Mouse (Mus musculus) left cerebral cortex, adult 9 months (tissue): ENCODE measurements around the gene Fgf16.

ENCODE experiments used
- DNase-seq, 2 experiments: peaks; one replicate each; pipeline ENCODE4 v3.0.0; 2022; ENCODE audit warnings: low spot score in 2 of 2

Gene Fgf16

DNA sequence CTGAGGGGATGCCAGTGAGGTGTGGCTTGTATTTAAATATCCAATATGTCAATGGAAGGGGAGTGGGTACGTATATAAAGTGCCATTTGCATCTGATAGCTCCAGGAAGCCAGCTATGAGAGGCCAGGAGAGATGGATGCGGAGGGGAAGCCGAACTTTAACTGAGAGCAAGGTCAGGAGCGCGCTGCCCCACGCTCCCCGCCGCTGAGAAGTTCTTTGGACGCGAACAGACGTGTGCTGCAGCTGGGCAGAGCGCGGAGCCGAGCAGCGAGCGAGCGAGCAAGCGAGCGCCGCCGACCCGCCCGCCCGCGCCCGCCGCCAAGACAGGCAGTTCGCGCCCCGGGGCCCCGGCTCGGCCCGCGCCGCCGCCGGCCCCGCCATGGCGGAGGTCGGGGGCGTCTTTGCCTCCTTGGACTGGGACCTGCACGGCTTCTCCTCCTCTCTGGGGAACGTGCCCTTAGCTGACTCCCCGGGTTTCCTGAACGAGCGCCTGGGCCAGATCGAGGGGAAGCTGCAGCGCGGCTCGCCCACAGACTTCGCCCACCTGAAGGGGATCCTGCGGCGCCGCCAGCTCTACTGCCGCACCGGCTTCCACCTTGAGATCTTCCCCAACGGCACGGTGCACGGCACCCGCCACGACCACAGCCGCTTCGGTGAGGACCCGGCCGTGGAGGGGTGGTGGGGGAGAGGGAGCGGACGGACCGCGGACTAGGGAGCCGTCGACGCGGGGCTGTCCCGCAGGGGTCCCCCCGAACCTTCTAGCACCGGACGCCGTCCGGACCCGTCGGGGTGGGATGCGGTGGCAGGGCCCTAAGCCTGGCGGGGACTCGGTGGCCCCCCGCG lies at the start of gene Fgf16:
Gene Fgf16 (plus strand): TSS at position 118 of the 843 bp plus-strand sequence.
- DNase-seq = no peak

DNA sequence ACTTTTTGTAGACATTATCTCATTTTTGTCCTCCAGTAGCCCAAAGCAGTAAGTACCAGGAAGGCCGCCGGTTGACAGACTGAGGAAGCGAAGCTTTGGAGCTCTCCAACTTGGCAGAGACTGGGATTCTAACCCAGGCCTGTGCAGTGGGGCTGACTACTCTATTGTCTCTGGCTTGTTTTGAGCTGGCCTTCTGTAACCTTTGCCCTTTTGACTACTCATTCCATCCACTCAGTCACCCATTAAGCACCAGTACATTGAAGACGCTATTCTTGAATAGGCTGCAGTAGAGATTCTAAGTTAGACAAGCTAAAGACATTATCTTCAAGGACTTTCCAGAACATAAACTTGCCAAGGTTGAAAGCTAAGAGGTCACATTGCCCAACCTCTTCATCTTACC lies 49.3 kb upstream of the Fgf16 start:
- no peak for DNase-seq

DNA sequence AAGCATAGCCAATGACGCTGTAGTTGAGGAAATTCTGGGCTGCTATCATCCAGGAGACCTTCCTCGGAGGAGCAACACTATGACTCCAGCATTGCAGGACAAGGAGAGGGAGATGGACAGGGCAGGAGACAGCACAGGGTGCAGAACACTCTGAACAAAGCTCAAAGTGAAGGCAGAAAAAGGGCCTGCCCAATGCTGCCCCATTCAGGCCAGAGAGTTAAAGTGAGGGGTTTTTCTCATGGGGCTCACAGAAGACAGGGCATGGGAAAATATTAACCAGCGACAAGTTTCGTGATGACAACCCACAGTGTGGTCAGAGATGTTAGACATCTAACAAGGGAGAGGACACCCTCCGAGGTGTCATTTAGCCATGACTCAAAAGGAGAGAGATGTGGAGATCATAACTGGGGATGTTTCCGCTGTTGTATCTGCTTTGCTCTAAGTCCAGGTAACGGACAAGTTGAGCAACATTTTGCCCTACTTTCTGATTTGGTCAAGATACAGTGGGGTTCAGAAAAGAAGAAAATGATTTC lies 48.2 kb upstream of the Fgf16 start:
- no peak for DNase-seq

DNA sequence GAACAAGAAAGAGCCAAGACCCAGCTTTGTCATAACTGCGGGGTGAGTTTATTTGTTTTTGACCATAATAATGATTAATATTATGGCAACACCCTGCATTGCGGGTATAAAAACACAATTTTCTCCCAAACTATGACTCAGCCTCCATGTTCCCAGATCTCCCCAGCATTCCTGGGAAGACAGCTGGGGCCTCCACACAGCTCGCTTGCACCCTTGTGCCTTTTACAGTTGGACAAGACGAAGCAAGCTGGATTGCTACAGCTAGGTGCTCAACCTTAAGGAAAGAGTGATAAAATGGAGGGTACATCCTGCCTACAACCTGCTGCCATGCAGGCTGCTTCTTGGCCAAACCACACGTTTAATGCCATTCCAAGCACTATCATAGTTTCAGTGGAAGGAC lies 45.7 kb upstream of the Fgf16 start:
- no peak for DNase-seq

DNA sequence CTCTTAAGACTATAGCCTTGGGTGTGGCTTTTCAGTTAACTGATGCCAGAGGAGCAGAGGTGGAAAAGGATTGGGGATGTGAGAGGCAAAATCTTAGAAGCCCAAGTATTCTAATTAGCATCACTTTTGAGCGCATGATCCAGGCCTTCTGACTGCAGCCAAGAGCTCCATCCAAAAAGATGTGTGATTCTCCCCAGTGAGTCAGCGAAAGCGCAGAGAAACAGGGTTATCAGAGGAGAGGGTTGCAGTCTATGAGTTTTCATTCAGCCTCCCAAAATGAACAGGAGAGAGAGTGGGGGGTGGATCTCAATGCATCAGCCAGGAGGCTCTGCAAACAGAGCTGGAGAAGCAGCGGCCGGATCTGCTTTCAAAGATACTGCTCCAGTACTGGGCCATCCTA lies 45.1 kb upstream of the Fgf16 start:
- DNase-seq = peak in 1 of 2 experiments; percentile 2

DNA sequence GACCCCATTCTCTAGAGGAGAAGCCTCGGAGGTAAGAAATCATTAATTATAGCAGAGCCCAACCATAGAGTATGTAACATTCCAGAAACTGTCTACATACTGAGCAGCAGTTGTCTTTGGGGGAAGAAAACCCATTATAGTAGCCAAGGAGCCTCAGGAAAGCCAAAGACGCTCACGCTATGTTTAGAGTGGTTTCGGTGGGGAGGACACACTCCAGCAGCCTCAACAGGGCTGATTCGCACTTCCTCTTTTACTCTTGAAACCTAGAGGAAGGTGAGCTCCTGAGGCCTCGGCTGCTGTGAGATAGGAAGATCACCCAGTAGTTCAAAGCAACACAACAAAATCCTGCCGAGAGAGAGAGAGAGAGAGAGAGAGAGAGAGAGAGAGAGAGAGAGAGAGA lies 39.9 kb upstream of the Fgf16 start:
- no peak for DNase-seq

DNA sequence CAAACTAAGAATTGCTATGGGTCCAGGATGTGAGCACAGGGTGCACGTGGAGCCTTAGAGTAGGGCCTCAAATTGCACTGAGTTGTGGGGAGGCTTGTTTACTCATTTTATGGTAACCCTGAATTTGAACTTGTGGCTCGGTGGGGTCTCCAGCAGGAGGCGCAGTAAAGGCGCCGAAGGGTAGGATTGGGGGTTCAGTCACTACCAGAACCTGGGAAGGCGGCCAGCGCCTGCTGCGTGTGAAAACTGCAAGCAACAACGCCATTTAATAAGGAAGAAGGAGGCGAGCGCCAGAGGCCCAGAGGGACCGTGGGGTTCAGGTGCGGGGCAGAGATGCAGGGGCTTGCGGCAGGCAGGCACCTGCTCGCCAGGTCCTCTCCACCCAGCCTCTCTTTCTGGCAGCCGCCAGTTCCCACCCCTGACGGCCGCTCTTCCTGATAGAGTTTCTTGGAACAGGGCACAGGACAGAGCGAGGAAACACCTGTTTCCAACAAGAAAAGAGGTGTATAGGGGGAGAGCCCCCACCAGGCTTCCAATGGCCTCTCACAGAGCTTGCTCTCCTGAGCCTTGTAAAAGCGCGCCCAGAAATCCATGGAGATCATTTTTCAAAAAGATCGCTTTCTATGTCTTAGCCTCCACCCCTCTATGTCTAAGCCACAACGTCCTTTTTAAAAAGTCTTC lies 1.1 kb upstream of the Fgf16 start:
- no peak for DNase-seq

DNA sequence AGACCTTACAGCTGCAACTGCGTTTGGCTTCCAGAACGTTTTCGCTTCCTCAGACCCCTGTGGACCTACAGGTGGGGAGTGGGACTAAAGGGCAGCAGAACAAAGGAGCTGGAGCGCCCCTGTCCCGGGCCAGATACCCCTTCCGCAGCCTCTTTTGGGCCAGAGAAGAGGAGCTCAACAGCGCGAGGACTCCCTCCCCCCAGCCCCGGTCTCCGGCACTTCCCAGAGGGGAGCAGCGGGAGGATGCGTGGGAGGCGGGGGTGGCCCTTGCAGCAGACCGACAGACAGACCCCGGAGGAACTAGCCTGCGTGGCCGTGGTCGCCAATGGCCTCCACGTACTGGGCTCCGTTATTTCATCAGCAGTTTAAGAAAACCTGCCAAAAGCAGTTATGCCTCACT lies 467 bp upstream of the Fgf16 start:
- no peak for DNase-seq

DNA sequence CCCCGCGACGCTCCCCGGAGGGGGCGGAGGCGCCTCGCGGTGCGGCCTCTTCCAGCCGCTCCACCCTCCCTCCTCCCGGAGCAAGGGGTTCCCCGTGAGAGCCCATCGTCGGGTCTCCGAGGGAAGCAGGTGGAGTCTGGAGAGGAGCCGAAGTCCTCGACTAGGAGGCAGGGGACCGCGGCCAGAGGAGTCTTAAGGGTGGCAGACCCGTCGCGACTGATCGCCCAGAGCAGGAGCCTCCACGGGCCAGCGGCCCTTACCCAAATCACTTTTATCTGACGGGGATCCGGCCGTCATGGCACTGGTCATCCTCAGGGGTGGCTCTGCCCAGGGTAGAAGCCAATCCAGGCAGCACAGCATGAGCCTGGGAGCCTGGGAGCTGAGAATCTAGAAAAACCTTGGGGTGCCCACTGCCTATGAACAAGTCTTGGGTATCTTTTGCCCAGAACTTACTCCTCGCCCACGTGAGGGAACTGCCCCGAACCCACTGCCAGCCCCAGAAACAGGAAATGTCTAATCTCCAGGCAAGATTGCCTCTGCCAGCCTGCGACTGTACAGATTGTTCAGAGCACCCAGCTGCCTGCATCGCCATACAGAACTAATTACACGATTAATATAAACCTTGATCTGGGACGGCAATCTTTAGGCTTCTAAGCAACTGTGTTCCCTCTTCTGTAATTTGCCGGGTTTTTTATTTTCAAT lies 1.1 kb downstream of the Fgf16 start:
- DNase-seq = no peak

DNA sequence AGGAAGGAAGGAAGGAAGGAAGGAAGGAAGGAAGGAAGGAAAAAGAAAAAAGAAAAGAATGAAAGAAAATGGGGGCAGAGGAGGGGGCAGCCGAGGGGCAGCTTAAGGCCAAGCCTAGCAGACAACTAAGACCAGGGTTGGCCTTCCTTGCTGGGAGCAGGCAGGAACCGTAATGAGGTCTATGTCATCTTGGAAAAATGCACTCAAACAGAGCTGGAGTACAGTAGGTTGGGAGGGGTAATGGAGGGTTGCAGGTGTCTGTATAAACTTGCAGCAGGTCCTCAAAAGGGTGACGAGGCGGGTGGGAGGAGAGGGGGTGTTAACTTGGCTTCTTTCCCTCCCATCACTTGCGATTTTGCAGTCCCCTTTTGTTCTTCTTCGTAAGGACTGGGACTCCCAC lies 1.9 kb downstream of the Fgf16 start:
- no peak for DNase-seq

DNA sequence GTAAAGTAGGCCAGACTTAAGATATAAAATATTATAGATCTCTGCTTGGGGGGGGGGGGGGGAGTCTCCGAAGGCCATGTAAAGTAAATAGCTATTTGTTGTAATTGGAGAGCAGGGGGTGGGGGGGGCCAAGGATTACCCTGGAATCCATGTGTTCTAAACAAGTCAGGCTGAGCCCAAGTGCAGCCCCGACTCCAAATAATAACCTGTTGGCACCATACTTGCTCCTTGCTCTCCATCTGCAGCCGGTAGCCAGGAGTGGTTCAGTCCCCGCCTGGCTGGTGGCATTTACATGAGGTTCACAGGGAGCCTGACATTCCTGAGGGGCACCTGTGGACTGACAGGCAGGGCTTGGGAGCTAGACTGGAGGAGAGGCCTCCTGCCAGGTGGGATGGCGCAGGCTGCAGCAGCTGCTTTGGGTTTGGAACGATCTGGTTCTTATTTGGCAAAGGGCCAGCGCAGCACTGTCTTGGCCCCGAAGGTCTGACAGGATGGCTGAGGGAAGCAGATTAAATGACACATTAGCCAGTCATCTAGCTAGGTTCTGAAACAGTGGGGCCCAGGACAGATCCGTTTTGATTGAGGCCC lies 3.2 kb downstream of the Fgf16 start:
- DNase-seq = no peak

DNA sequence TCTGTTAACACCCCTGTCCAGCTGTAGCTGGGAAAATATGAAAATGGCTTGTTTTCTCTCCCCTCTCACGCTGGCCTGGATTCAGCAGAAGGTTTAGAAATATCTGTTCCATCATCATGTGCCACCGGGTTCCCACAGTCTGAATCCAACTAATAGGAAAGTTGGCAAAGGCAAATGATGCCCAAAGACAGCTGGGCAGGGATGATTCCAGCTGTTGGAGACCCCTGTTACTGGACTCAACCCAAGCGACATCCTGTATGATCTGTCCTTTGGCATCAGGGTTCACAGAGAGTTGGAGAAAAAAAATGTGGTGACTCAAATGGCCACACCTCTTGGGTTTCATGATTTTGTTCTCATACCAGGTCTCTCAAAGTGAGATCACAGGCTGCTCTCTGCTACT lies 3.9 kb downstream of the Fgf16 start:
- no peak for DNase-seq

DNA sequence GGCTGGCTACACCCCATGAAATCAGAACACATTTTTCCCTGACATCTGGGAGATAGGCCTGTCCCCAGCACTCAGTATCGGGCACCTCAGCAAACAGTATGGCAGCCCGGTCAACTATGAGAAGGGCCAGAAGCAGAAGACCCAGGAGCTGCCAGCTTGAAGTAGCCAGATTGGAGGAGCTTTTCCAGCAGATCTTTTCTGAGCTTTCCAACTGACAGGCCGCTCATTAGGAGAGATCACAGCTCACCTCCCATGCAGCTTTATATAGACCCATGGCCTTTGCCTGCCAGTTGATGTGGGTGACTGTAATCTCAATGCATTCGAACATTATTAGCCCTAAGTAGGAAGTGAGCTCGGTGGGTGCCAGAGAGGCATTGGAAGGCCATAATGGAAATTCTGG lies 9.2 kb downstream of the Fgf16 start:
- no peak for DNase-seq

DNA sequence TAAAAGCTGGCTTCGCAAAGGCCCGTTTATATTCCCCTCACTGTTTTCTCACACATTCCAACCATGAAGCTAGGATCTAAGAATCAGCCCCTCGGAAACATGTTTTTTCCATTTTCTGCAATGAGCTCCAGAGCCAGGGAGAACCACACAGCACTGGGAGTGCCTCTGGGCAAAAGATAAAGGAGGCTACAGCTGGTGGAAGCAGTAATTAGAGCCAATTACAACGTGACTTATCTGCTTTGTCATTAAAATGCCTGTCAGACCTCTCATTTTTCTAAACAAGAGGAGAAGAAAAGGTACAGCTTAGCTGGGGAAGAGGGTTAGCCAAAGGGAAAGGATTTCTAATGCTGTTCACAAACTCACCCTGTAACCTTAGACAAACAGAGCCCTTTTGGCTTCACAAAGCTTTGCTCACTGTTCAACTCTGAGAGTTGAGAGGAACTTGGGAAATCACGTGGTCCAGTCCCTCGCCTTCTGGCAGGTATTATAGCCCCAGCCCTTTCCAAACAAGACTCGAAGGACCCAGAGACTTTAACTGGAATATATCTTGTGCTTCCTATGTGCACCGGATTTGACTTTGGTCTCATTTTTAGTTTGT lies 30.8 kb downstream of the Fgf16 start:
- no peak for DNase-seq

DNA sequence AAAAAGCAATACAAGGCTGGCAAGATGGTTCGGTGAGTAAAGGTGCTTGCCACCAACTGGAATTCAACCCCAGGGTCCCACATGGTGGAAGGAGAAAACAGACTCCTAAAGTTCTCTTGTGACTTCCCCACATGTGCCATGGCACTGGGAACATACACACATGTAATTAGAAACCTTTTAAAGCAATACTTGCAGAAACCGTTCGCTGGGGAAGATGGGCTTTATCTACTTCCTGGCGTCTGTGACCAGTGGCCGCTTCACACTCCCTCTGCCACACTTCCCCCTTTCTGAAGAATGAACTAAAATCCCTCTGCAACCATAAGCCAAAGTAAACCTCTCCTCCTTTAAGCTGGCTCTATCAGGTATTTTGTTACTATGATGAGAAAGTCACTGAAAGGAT lies 60.4 kb downstream of the Fgf16 start:
- DNase-seq = no peak
